Mouse (Mus musculus) ovary, postnatal 10 days (tissue): Measurements from ENCODE around the gene Ccdc134.

Experiments
- DNase-seq: peaks from one replicate; pipeline ENCODE4 v3.0.0; 2022; ENCODE audit warnings: low spot score

Ccdc134 gene

DNA sequence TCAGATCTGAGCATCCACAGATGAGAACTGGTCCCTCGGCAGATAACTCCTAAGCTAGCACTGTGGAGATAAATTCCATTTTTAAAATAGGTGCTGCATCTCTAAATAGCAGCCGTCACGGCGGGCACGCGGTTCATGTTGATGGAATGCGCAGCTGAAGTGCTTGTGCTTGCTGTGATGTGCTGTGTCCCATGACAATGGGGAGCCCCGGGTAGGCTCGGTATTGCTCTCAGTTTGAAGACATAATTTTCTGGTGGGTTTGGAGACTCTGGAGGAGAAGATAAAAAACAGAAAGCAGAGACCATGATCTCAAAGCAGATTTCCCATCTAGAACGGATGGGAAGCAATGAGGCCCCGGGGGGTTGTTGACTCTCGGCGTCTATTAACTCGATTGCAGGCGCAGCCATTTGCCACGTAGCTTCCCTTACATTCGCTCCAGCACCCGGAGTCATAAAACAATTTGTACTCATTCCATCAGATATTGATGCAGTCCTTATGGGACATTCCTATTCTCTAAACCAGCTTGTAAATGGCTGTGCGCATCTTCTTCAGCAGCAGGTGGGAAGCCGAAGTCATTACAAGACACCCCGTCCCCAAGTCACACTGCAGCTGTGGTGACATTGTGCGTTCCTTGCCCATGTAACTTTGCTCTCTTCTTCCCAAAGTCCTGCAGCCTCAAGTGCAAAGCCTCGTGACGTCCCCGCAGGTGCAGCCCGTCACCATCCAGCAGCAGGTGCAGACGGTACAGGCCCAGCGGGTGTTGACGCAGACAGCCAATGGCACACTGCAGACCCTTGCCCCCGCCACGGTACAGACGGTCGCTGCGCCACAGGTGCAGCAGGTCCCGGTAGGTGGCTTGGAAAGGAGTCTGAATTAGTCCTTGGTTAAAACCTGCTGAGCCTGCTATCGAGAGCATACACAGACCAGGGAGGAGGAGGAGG is 43.0 kb downstream of the Ccdc134 start:
- no peak for DNase-seq

DNA sequence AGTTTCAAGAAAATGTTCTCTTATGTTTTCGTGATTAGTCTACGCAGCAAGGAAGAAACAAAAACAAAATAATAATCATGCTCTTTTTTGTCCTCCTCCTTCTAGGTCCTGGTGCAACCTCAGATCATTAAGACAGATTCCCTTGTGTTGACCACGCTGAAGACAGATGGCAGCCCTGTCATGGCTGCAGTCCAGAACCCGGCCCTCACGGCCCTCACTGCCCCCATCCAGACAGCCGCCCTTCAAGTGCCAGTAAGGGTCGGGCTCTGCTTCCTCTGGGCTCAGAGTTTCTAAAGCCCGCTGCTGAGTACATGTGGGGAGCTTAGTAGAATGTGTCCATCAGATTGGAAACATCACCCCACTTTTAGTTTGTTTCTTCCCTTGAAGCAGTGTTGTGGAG is 44.9 kb downstream of the Ccdc134 start:
- DNase-seq = no peak

DNA sequence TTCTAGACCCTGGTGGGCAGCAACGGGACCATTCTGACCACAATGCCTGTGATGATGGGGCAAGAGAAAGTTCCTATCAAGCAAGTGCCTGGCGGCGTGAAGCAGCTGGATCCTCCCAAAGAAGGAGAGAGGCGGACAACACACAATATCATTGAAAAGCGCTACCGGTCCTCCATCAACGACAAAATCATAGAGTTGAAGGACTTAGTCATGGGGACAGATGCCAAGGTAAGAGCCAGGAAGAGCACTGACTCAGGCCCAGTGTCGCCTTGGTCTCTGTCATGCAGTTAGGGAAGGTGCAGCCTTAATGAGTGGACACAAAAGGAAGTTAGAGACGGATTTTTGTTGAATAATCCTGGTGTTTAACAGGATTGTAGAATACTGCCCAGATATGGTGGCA is 47.4 kb downstream of the Ccdc134 start:
- no peak for DNase-seq

DNA sequence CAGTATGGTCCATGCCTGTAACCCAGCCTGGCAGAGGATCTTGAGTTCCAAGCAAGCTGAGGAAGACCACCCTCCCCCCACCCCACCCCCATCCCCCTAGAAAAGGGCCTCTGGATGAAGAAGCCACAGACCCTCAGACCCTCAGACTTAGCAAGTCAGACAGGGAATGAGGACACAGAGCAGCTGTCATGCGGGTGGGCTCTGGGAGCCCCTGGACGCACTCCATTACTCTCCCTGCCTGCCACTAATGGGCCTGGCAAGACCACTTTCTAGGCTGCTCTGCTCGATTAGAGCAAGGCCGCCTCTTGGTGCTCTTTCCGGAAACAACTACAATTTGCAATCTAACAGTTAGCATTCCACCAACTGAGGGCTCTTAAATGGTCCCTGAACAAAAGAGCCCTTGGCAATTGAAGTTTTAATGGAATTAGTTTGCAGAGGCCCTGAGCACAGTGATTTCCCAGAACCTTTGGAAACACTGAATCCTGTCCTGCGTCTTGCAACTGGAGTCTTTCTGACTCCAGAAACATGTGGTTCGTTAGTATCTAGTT is 50.1 kb downstream of the Ccdc134 start:
- DNase-seq = no peak

DNA sequence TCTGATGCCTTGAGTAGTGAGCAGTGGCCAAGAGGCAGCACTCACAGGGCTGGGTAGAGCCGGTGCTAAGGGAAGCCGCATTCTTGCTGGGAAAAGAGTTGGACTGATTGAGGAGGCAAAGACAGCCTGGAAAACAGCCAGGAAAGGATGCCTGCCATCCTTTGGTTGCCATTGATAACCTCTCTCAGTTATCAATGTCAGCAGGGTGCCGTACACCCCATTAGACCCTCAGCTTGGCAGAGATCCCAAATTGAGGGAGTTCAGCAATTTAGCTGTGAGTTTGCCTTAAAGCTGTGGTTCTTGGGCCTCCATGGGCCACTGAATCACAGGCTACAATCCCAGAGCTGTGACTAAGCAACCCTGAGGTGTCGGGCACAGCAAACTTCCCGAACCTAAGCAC is 53.4 kb downstream of the Ccdc134 start:
- DNase-seq = no peak

DNA sequence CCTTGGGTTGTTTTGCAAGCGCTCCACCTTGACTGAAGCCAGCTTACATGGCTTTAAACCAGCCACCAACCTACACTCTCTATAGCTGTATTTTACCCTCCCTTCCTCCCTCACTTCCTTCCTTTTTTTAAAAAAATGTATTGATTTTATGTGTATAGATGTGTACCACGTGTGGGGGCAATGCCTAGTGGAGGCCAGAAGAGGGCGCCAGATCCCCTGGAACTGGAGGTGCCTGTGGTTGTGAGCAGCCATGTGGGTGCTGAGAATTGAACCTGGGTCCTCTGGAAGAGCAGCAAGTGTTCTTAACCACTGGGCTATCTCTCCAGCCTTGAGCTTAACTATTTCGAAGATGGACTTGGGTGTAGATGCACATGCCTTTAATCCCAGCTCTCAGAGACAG is 54.6 kb downstream of the Ccdc134 start:
- DNase-seq = no peak

DNA sequence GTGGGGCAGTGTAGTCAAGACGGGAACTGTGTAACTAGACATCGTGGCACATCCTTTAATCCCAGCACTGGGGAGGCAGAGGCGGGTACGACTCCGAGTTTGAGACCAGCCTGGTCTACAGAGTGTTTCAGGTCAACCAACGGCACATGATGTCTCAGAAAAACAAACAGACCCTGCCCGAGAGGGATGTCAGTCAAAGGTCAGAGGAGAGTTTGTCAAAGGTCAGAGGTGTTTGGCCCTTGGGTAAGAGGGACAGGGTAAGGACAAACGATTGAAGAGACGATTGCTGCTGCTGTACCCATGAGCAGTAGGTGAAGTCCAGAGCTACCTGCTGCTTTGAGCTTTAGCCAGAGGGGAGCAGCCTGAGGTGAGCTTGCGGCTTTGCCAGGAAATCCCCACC is 55.9 kb downstream of the Ccdc134 start:
- DNase-seq = no peak

DNA sequence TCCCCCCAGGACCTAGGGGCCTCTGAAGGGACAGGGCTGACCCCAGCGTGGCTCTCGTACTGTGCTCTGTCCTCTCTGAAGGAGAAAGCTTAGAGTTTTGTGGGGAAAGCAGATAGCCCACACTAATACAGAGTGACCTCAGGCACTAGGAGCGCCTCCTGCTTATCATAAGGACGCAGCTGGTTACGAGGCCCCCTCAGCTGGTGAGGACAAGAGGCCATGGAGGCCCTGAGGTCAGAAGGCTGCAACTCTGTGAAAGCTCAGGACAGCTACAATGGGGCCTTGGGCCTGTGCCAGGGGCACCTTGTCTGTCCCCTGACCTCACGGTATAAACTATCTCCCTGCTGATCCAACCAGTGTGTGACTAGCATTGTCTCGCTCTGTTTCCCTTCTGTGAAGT is 56.5 kb downstream of the Ccdc134 start:
- DNase-seq = no peak

DNA sequence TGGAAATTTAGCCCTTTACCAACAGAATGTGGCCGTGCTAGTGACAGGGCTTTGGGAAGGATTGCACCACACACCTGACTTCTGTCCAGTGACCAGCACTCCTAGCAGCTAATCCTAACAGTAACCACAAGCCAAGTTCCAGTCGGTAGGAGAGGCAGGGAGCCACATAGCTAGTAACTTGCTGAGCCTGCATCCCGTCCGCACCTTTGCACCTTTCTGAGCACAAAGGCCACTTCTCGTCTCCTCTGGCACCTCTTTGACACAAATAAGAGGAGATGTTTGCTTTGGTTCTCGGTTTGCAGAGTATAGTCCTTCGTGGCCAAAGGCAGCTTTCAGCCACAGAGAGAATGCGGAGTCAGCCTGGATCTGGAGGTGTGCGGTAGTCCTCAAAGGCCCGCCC is 56.9 kb downstream of the Ccdc134 start:
- no peak for DNase-seq

DNA sequence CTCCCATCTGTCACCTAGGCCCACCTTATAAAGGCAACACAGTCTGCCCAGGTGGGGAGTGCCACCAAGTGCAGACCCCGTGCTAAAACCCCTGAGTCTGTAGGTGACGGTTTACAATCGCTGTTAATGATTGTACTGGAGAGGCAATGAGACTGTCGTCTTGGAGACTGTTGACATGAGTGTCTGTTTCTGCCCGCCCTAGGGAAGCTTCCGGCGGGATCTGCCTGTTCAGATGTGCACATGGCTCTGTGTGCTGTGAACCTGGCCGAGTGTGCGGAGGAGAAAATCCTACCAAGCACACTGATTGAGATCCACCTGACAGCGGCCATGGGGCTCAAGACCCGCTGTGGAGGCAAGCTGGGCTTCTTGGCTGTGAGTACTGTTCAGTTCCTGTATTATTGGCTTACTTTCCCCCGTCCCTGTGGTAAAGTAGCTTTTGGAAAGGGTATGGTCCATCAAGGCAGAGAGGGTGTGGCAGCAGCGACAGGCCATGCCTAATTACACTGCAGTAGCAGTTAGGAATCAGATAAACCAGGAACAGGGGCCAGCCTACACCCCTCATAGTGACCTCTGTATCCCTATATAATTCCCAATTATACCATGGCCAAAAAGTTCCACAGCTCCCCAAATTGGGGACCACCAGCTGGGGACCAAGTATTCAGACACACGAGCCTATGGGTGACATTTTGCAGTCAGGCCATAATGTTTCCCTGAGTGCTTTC is 57.5 kb downstream of the Ccdc134 start:
- DNase-seq = no peak

DNA sequence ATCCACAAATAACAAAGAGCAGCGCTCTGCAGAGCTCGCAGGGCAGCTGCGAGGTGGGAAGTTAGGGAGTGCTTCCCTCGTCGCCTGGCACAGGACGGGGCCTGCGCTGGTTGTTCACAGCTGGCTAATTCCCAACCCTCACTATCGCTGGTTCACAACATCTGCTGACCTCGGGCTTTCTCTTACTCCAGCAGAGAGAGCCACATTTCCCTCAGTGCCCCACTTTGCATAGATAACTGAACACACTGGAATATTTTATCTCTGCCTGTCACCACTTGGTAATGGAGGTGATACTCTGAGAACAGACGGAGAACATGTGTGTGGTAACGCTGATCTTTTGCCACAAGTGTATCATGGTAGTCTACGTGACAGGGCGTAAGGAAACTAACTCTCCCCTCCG is 58.4 kb downstream of the Ccdc134 start:
- DNase-seq = no peak

DNA sequence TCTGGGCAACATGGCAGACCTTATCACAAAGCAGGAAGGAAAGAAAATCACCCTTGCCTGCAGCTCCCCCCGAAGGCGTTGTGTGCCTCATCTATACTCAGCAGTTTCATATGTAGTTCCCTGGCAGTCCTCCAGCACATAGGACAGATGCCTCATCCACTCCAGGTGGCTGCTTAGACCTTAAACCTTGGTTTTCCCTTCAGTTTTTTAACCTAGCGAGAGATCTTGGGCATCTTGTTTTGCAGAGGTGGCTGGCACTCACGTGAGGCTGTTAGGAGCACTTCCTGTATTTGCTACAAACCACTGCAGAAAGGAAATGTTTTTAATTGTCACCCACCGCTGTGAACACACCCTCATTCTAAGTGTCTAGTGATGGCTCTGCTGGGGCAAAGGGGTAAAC is 59.2 kb downstream of the Ccdc134 start:
- no peak for DNase-seq

DNA sequence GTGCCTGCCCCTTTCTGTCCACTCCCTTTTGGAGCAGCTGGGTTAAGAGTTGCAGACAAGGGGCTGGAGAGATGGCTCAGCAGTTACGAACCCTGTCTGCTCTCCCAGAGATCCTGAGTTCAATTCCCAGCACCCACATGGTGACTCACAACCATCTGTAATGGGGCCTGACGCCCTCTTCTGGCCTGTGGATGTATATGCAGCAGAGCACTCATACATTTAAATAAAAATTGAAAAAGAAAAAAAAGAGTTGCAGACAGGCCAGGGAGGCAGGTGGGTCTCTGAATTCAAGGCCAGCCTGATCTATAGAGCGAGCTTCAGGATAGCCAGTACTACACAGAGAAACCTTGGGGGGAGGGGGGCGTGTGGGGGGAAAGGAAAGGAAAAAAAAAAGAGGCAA is 59.7 kb downstream of the Ccdc134 start:
- DNase-seq = no peak

DNA sequence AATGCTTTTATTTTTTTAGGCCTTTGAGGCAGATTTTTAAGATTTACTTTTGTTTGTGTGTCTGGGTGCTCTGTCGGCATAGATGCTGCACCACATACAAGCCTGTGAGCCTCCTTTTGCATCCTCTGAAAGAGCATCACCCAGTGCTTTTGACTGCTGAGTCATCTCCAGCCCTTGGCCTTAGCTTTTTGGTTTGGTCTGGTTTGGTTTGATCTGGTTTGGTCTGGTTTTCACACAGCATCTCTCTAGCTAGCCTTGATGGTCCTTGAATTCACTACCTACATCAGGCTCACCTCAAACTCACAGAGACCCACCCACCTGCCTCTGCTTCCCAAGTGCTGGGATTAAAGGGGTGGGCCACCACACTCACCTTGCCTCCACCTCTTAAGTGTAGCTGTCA is 60.2 kb downstream of the Ccdc134 start:
- no peak for DNase-seq

DNA sequence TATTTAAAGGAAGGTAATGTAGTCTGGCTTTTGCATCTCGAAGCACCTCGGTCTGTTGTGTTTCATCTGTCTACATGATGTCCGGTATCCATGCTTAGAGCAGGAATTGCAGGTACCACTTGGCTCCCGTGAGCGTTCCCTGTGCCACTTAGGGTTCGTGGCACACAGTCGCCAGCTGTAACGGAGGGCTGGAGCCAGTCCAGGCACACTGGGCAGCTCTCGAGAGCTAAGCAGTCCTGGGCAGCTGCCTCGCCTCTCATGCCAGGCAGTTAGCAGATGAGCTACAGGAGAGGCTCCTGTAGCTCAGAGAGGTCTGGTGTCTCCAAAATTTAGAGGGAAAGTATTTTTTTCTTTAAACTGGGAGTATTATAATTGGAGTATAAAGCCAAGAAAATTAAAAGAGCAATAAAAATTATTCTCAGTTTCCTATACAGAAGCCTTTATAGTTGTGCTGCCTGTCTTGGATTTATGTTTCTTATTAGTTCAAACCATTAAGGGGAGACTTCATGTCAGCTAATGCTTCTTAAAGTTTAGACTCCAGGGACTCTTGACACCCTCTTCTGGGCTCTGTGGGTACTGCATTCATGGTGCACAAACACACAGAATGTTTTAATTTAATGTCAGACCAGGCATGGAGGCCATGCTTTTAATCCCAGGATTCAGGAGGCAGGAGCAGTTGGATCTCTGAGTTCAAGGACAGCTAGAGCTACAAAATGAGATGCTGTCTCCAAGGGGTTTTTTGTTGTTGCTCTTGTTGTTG is 60.9 kb downstream of the Ccdc134 start:
- no peak for DNase-seq
